Mouse (Mus musculus) forebrain, embryonic 10.5 days (tissue): ENCODE measurements around the gene Tmem258. TPM values are rescaled to one million over a fixed set of nuclear protein-coding genes. Genes with fewer than 3 reads are reported as not detected.

ENCODE experiments used
- DNase-seq: peaks from one replicate; pipeline ENCODE4 v3.0.0-alpha.2; 2017; ENCODE audit warnings: low spot score; ENCODE audit errors: extremely low spot score
- H3K27ac ChIP-seq: fragments of 300-500 bp; sonication (generic); 2 replicates; pipeline ENCODE4 v1.5.1; 2016; ENCODE audit warnings: mild to moderate bottlenecking
- H3K27me3 ChIP-seq: fragments of 300-500 bp; sonication (generic); 2 replicates; pipeline ENCODE4 v1.6.1; 2016; ENCODE audit warnings: mild to moderate bottlenecking; ENCODE audit not compliant: poor library complexity, severe bottlenecking
- H3K36me3 ChIP-seq: fragments of 300-500 bp; sonication (generic); replicated peaks from 2 replicates; pipeline ENCODE4 v1.6.1; 2016; ENCODE audit warnings: mild to moderate bottlenecking, moderate library complexity
- H3K4me1 ChIP-seq: fragments of 300-500 bp; sonication (generic); 2 replicates; pipeline ENCODE4 v1.6.1; 2016
- H3K4me3 ChIP-seq: fragments of 300-500 bp; sonication (generic); 2 replicates; pipeline ENCODE4 v1.5.1; 2016; ENCODE audit warnings: mild to moderate bottlenecking, moderate library complexity
- H3K9me3 ChIP-seq: fragments of 300-500 bp; sonication (generic); 2 replicates; pipeline ENCODE4 v1.6.1; 2016; ENCODE audit warnings: mild to moderate bottlenecking, moderate library complexity
- WGBS: fragments of 180-500 bp; shearing (Covaris S2); methylation state at CpG from one replicate; pipeline ENCODE4 v1.1.7; 2016; 5-methylcytosine and 5-hydroxymethylcytosine counted together
- polyA plus RNA-seq: library from polyadenylated mRNA; unstranded; fragments of >200 nt; fragmentation: Nextera tagmentation; extraction: Ambion mirVana; gene quantifications from 2 replicates; pipeline ENCODE4 v1.2.1, GENCODE M21; 2016

Gene Tmem258
- polyA plus RNA-seq, 1 experiment from 2014 or later, result 362 TPM

DNA sequence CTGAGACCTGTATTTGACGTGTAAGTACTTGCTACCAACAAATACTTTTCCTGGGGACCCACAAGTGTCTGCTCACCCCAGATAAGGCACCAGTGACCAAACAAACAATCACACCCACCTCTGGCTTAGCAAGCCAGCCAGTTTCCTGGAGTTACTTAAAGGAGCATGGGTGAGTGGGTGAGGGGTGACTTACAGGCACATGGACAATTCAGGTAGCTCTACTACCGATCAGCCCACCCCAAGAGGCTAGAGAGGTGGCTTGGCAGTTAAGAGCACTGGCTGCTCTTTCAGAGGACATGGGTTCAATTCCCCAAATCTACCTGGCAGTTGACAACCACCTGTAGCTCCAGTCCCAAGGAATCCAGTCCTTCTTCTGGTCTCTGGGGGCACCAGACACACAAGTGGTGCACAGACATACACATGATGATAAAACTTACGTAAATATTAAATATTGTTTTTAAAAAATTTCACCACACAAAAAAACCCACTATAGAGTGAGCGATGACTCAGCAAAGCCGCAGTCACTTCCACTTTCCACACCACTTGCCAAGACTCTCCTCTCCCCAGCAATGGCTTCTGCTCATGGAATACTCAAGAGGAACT is 30.6 kb upstream of the Tmem258 start:
- Histone ChIP-seq H3K27me3 (no peaks in the 10 kb centered on the region), H3K4me1 (peaks cover 4% of the 10 kb centered on the region; the same call in 1 of the 2 replicates), H3K4me3 (no peak overlapping the region), H3K9me3 (no peaks in the 10 kb centered on the region), H3K36me3 (no peaks in the 10 kb centered on the region), H3K27ac (peak overlapping the region; percentile 48; the same call in 1 of the 2 replicates)
- no peak for DNase-seq
- WGBS, result 90% methylated on average over 5 of the region's 5 CpGs

DNA sequence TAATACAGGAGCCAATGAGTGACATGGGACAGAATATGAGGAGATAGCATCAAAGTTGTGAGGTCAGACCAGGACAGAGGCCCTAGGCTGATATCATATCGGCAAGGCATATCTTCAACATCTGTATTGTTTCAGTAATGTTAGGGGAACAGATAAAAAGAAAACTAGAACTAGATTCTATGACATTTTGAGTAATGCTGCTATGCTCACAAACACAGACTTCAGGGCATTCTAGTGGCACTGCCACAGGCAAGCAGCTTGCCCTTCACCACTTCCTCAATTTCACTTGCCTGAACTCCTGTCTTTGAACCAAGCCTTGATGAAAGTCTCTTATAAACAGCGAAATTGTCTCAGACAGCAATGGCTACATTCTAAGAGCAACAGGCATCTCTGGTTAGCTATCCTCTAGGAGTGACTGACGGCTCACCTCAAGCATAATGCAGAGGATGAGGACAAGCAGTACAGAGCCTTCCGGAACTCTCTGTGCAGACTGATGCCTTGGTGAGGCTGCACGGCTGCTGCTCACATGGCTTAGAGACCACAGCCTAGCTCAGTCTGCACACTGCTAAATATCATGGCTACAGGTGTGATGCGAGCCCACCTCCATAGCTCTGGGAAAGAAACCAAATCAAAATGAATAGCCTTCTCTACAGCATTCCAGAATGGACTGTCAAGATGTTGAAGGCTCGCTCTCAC is 29.8 kb upstream of the Tmem258 start:
- no peak for DNase-seq
- no peak overlapping the region for H3K27ac ChIP-seq
- no peaks in the 10 kb centered on the region for H3K36me3 ChIP-seq
- peaks cover 4% of the 10 kb centered on the region; the same call in 1 of the 2 replicates for H3K4me1 ChIP-seq
- WGBS, result 93% methylated on average over 7 of the region's 7 CpGs
- no peaks in the 10 kb centered on the region for H3K27me3 ChIP-seq
- no peaks in the 10 kb centered on the region for H3K9me3 ChIP-seq
- no peak overlapping the region for H3K4me3 ChIP-seq

DNA sequence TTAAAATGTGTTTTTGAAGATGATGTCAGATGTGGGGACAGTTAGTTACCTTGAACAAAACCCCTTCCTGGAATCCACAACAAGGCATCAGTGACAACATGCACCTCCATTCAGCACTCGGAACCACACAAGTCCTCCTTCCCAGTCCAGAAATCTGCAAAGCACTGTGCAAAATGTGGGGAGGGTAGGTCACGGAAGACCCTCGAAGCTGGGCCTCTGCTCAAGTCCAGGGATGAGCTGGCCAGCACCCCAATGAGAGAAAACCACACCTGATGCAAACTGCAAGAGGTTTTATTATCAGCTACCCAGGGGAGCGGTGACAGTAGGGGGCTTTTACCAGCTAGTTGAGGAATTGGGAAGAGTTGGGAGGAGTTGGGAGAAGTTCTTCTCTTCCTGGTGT is 28.9 kb upstream of the Tmem258 start:
- no peaks in the 10 kb centered on the region for H3K9me3 ChIP-seq
- H3K27me3 ChIP-seq, result no peaks in the 10 kb centered on the region
- H3K4me1 ChIP-seq, result peaks cover 4% of the 10 kb centered on the region; the same call in 1 of the 2 replicates
- no peaks in the 10 kb centered on the region for H3K36me3 ChIP-seq
- H3K27ac ChIP-seq, result no peak overlapping the region
- 84% methylated on average over 4 of the region's 4 CpGs for WGBS
- DNase-seq, result no peak
- no peak overlapping the region for H3K4me3 ChIP-seq

DNA sequence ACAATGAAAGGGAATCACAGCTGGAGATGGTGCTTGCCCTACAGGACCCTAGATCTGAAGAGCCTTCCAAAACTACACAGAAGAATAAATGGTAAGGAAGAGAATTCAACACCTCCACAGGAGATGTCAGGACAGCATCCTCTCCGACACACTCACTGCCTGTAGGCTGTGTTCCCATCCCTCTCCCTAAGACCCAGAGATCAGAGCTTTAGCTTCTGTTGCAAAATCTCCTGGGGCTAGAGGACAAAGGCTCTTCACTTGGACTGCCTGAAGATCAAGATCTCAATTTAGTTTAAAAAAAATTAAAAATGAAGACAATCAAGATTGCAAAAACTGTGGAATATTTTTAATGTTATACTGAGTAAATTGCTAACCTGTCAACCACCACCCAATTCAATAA is 27.3 kb upstream of the Tmem258 start:
- no peaks in the 10 kb centered on the region for H3K9me3 ChIP-seq
- DNase-seq, result no peak
- no peak overlapping the region for H3K4me3 ChIP-seq
- no peaks in the 10 kb centered on the region for H3K36me3 ChIP-seq
- H3K27me3 ChIP-seq, result no peaks in the 10 kb centered on the region
- H3K27ac ChIP-seq, result no peak overlapping the region
- peaks cover 4% of the 10 kb centered on the region; the same call in 1 of the 2 replicates for H3K4me1 ChIP-seq
- 76% methylated on average over 1 of the region's 1 CpGs for WGBS

DNA sequence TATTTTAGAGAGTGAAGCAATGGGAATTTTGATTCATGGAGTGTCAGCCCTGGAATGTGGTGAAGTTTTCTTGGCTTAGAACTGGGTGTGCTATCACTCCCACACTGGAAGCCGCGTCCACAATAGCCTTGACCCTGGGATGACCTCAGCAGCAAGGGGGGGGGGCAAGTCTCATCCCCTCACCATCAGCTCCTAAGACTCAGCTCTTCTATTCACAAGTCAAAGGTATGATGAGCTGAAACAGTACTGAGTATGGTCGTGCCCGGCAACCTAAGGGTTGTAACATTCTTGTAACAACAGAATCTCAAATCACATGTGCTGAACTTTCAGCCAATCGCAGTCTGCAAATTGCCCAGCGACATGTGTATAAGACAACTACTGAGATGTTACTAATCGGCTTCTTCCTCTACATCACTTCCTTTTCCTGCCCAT is 26.9 kb upstream of the Tmem258 start:
- Histone ChIP-seq H3K4me1 (peaks cover 5% of the 10 kb centered on the region; the same call in 1 of the 2 replicates), H3K36me3 (no peaks in the 10 kb centered on the region), H3K4me3 (no peak overlapping the region), H3K27me3 (no peaks in the 10 kb centered on the region), H3K27ac (no peak overlapping the region), H3K9me3 (no peaks in the 10 kb centered on the region)
- no peak for DNase-seq
- WGBS, result 81% methylated on average over 7 of the region's 7 CpGs

DNA sequence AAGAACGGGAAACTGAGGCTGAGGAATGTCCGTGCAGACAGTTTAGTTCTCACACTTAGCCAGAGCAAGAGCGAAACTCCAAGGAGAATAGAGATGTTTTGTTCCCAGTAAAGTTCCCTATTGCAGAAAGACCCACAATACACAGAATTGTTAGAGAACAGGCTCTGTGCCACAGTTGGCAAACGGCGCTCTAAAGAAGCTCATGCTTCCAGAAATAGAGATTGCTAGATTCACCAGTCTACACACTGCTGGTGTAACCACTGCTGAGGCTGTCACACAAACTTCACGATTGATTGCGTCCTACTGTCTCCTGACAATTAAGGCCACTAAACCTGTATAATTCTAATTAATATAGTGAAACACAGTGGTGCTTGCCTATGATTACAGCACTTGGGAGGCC is 22.6 kb upstream of the Tmem258 start:
- no peak overlapping the region for H3K4me3 ChIP-seq
- 95% methylated on average over 7 of the region's 7 CpGs for WGBS
- H3K4me1 ChIP-seq, result peaks cover 39% of the 10 kb centered on the region
- no peak for DNase-seq
- H3K36me3 ChIP-seq, result peaks cover 19% of the 10 kb centered on the region
- H3K27me3 ChIP-seq, result no peaks in the 10 kb centered on the region
- H3K9me3 ChIP-seq, result no peaks in the 10 kb centered on the region
- no peak overlapping the region for H3K27ac ChIP-seq

DNA sequence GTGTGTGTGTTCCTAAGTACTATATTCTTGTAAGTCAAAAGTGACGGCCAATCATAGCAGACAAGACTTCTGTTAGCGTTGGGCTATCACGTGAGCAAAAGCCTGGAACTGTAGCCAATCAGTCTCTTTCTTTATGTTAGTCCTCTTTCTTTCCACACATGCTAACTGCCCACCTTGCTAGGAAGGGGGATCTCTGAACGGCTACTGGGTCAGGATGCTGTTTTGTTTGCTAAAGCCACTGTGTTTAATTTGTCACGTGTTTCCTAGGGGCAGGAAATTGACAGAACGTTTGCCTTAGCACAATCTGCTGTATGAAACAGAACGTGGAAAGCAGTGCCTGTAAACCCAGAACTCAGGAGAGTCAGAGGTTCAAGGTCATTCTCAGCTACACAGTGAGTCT is 21.7 kb upstream of the Tmem258 start:
- no peaks in the 10 kb centered on the region for H3K9me3 ChIP-seq
- peaks cover 35% of the 10 kb centered on the region for H3K4me1 ChIP-seq
- peak overlapping the region; percentile 99 for H3K27ac ChIP-seq
- peak overlapping the region; percentile 97 for H3K4me3 ChIP-seq
- peaks cover 28% of the 10 kb centered on the region for H3K36me3 ChIP-seq
- no peak for DNase-seq
- H3K27me3 ChIP-seq, result no peaks in the 10 kb centered on the region
- WGBS, result 44% methylated on average over 7 of the region's 7 CpGs

DNA sequence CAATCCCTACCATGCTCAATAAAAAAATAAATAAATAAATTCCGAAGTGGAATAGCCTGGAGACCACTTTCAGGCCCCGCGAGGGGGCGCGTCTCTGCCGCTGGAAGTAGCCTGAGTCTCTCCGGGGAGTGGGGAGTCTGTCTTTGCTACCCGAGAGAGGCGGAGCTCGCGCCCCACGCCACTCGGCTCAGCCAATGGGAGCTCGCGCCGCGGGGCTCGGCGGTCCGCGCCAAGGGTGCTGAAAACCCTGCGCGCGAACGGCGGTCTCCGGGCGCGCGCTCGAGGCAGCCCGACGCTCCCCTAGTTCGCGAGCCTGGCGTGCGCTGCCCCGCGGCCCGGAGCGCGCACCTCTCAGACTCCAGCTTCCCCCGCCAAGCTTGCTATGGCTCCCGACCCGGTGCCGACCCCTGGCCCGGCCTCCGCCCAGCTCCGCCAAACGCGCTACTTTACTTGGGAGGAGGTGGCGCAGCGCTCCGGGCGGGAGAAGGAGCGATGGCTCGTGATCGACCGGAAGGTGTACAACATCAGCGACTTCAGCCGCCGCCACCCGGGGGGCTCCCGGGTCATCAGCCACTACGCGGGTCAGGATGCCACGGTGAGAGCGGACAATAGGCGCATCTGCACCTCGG is 21.0 kb upstream of the Tmem258 start, which contains the start of gene Fads1:
Gene Fads1 (plus strand): TSS at position 219 of the 629 bp plus-strand sequence.
- peak within 1 kb of the TSS; percentile 99 for H3K27ac ChIP-seq
- H3K4me1 ChIP-seq, result peaks cover 35% of the 10 kb centered on the region
- under 1% methylated on average over 70 of the region's 70 CpGs for WGBS
- peak; percentile 93 for DNase-seq
- H3K27me3 ChIP-seq, result no peaks in the 10 kb centered on the region
- no peaks in the 10 kb centered on the region for H3K9me3 ChIP-seq
- H3K4me3 ChIP-seq, result peak within 1 kb of the TSS; percentile 97
- peaks cover 34% of the 10 kb centered on the region for H3K36me3 ChIP-seq

DNA sequence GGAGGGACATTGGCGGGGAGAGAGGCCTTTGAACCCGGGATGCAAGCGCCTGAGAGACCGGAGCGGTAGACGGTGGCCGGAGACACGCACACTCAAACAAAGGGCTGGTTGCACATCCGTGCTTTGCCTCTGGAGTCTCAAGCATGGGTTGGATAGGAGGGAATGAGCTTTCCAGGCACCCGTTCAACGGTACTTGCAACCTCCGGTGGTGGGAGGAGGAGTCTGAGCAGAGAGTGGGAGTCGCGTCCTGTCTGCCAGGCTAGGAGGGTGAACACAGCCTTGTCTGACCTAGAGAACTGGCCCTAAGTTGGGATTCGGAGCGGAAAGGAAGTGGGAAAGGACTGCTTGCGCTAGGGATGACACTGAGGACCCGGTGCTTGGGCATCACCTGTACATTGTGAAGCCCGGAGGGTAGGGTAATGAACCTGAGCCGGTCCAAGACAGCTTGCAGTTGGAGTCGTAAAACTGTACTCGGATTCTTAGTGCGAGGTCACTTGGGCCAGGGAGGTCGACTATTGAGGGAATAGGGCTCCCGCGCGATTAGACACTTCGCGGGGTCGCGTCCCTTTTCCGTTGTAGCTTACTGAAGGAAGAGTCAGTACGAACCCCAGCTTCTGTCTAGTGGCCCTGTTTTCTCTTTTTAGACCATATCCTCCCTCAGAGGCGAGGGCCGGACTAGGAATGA is 20.4 kb upstream of the Tmem258 start:
- Histone ChIP-seq H3K9me3 (no peaks in the 10 kb centered on the region), H3K36me3 (peaks cover 41% of the 10 kb centered on the region), H3K27ac (peak overlapping the region; percentile 99), H3K4me3 (peak overlapping the region; percentile 97), H3K4me1 (peaks cover 41% of the 10 kb centered on the region), H3K27me3 (no peaks in the 10 kb centered on the region)
- WGBS, result 1% methylated on average over 35 of the region's 35 CpGs
- DNase-seq, result no peak

DNA sequence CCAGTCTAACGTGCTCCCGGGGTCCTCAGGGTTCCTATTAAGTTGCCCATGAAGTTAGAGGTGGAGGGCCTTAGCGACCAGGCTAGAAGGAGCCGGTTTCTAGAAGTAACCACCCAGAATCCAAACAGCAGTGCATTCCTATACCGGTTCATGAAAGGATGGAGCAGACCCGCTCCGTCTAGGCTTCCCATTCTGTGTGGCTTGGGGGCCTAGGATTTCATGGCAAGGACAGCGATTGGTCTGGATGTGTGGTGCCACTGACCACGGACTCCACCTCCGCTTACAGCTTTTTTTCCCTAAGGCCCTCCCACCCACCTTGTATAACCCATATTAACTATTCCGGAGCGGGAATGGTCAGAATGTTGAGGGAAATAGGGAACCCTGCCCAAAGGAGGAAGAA is 19.7 kb upstream of the Tmem258 start:
- DNase-seq, result peak; percentile 49
- Histone ChIP-seq H3K4me3 (peak overlapping the region; percentile 97), H3K4me1 (peaks cover 42% of the 10 kb centered on the region), H3K27ac (peak overlapping the region; percentile 99), H3K36me3 (peaks cover 48% of the 10 kb centered on the region), H3K9me3 (no peaks in the 10 kb centered on the region), H3K27me3 (no peaks in the 10 kb centered on the region)
- WGBS, result 15% methylated on average over 12 of the region's 12 CpGs

DNA sequence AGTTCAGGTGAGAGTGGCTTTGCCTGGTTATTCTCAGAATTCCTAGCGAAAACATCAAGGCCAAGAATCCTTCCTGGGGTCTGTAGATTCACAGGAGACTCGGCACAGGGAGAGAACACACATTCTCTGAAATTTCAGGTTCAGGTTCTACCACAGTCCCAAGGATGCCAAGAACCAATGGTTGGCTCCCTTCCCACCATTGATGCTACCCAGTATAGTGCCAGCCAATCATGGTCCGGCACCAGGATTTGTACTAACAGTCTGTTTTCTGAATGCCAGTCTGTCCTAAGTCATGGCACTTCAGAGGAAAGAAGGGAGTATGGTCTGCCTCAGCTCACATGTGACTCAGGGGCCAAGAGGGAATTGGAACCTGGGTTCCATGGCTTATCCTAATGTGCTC is 17.9 kb upstream of the Tmem258 start:
- peaks cover 65% of the 10 kb centered on the region for H3K36me3 ChIP-seq
- WGBS, result 94% methylated on average over 3 of the region's 3 CpGs
- H3K4me1 ChIP-seq, result peaks cover 42% of the 10 kb centered on the region
- no peaks in the 10 kb centered on the region for H3K27me3 ChIP-seq
- H3K4me3 ChIP-seq, result no peak overlapping the region; the same call in 1 of the 2 replicates
- H3K9me3 ChIP-seq, result no peaks in the 10 kb centered on the region
- H3K27ac ChIP-seq, result no peak overlapping the region
- no peak for DNase-seq

DNA sequence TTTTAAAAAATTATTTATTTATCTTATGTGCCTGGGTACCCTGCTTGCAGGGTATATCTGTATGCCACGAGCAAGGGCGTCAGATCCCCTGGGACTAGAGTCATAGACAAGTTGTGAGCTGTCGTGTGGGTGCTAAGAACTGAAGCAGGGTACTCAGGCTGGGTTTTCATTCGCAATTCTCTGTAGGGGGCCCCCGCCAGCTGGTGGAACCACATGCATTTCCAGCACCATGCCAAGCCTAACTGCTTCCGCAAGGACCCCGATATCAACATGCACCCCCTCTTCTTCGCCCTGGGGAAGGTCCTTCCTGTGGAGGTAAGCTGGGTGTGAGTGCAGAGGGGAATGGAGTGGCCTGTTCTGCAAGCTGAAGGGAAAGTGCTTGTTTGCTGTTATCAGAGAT is 17.2 kb upstream of the Tmem258 start:
- WGBS, result 92% methylated on average over 8 of the region's 8 CpGs
- Histone ChIP-seq H3K9me3 (no peaks in the 10 kb centered on the region), H3K27ac (no peak overlapping the region), H3K36me3 (peaks cover 72% of the 10 kb centered on the region), H3K27me3 (no peaks in the 10 kb centered on the region), H3K4me1 (peaks cover 47% of the 10 kb centered on the region), H3K4me3 (no peak overlapping the region)
- no peak for DNase-seq
